Mouse (Mus musculus) olfactory bulb, adult 2 months (tissue): ENCODE results near the gene LTO1. TPM values are rescaled to one million over a fixed set of nuclear protein-coding genes. Genes with fewer than 3 reads are reported as not detected.

Source experiments
- H3K27ac ChIP-seq: fragments of 200-500 bp; 2 replicates; pipeline ENCODE4 v1.5.1; 2012; ENCODE audit warnings: low read depth, low read length; ENCODE audit not compliant: insufficient read depth
- H3K4me1 ChIP-seq: fragments of 200-500 bp; 2 replicates; pipeline ENCODE4 v1.6.1; 2012; ENCODE audit warnings: low read length; ENCODE audit not compliant: control insufficient read depth, insufficient read depth
- H3K4me3 ChIP-seq: fragments of 200-500 bp; 2 replicates; pipeline ENCODE4 v1.5.1; 2012; ENCODE audit warnings: mild to moderate bottlenecking, low read depth, low read length, moderate library complexity; ENCODE audit not compliant: insufficient read depth
- CTCF ChIP-seq: fragments of 200-500 bp; IDR thresholded peaks from 2 replicates; pipeline ENCODE4 v1.5.1; 2012; ENCODE audit warnings: low read depth, mild to moderate bottlenecking, low read length, moderate library complexity; ENCODE audit not compliant: insufficient read depth
- POLR2A ChIP-seq: fragments of 200-500 bp; IDR thresholded peaks from 2 replicates; pipeline ENCODE4 v1.6.1; 2012; ENCODE audit warnings: mild to moderate bottlenecking, low read depth, low read length, moderate library complexity; ENCODE audit not compliant: insufficient read depth
- WGBS: fragments of 180-500 bp; shearing (Covaris S2); methylation state at CpG from one replicate; pipeline ENCODE4 v1.1.7; 2018; 5-methylcytosine and 5-hydroxymethylcytosine counted together
- polyA plus RNA-seq: library from polyadenylated mRNA; stranded (reverse); fragments of >200 nt; gene quantifications from 2 replicates; pipeline ENCODE4 v1.2.4, GENCODE M21; 2012; ENCODE audit warnings: low replicate concordance; ENCODE audit not compliant: missing spikeins, insufficient read depth, insufficient read length

Gene LTO1
- polyA plus RNA-seq, 1 experiment = not detected

DNA sequence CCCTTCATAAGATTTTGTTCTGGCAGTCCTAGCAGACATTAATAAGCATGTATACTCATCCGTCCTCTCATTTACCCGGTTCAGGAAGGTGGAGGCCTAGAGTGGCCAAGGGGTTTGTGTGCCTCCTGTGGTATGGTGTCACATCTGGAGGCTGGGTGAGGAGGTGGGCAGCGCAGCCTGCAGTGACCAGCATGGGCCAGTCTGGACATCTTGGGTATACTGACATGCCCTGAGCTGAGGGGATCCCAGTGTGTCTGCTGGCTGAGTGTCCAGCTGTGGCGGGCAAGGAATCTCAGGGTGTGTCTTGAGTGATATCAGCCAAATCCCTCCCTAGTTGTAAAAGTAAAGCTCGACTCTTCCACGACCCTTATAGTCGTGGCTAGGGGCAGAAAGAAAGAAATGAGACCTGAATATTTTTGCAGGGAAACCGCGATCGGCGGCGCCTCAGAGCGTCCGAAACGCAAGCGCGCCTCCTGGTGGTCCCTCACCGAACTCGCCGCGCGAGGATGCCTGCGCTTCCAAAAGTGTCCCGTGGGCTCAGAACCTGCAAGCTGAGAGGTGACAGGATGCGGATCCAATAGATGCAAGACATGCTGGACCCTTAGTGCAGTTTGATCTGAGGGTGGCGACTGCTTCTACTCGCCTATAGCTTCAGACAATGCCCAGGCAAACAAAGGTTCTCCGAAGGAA lies 8.0 kb upstream of the LTO1 start:
- H3K4me3 ChIP-seq = no peak overlapping the region
- H3K4me1 ChIP-seq = peaks cover 4% of the 10 kb centered on the region; the same call in 1 of the 2 replicates
- WGBS = 11% methylated on average over 28 of the region's 28 CpGs
- TF ChIP-seq POLR2A (no peak), CTCF (peak; percentile 71)
- H3K27ac ChIP-seq = no peak overlapping the region

DNA sequence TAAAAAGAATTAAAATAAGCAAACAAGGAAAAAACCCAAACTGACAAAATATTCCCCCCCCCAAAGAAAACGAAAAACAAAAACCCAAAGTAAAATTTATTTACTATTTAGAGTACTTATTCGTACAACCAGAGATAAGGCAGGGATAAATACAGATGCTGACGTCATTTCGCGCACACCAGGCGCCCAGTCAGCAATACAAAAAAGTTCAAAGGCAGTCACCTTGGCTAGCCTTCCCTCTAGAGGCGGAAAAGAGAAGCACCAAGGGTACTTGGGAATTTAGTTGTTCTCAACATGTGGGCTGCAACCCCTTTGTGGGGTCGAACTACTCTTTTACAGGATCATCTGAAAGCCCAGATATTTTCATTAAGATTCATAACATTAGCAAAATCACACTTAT lies 7.1 kb upstream of the LTO1 start:
- Histone ChIP-seq H3K4me3 (no peak overlapping the region), H3K4me1 (peaks cover 4% of the 10 kb centered on the region; the same call in 1 of the 2 replicates), H3K27ac (no peak overlapping the region)
- 17% methylated on average over 8 of the region's 8 CpGs for WGBS
- no peak for TF ChIP-seq CTCF
- no peak for TF ChIP-seq POLR2A

DNA sequence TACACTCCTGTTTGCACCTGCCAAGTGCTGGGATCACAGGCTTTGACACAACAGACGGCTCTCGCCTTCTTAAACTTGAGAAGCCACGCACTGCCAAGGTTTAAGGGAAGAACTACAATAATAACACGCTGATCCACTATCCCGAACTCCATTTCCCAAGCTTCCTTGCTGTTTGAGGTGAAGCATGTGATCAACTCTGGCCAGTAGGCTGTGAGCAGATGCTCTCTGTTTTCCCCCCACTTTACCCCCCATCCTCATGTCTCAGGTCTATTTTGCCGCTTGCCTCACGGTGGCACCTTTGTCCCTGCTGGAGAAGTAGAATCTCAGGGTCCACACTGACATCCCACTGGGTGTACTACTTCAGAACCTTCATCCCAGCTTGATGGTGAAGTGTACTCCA lies 6.2 kb upstream of the LTO1 start:
- Histone ChIP-seq H3K4me3 (no peak overlapping the region), H3K4me1 (peaks cover 4% of the 10 kb centered on the region; the same call in 1 of the 2 replicates), H3K27ac (no peak overlapping the region)
- WGBS = 42% methylated on average over 7 of the region's 7 CpGs
- TF ChIP-seq CTCF = no peak
- no peak for TF ChIP-seq POLR2A

DNA sequence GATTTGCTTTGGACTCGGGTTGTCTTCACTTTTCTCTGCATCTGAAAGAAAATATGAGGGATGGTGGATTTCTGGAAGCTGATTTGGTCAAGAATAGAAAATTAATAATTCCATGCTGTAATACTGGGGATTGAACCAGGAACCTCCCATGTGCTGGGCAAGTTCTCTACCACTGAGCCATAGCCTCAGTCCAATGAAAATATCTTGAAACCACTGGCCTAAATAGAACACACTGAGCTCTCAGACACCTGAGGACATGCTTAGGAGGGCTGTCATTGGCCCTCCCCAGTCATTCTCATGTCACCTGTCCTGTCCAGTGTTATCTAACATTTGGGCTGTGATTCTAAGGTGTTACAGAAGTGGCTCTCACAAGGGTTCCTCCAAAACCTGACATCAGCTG lies 3.8 kb upstream of the LTO1 start:
- WGBS = 90% methylated on average over 1 of the region's 1 CpGs
- Histone ChIP-seq H3K27ac (no peak overlapping the region), H3K4me3 (no peak overlapping the region), H3K4me1 (peaks cover 6% of the 10 kb centered on the region; the same call in 1 of the 2 replicates)
- TF ChIP-seq CTCF (no peak), POLR2A (no peak)

DNA sequence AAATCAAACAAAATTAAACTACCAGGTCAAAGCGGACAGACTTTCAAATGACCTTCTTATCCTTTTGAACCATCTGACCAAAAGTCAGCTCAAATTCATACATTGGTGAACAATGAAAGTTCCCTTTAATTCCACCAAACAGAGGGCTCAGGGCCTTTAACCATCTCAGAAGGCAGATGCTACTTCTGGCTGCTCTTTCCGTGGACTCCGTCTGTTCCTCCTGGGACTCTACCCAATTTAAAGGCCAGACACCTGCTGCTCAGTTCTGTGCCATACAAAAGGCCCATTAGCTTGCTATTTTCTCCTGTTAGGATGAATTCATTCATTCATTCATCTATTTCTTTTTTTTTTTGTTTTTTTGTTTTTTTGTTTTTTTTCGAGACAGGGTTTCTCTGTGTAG lies 2.0 kb upstream of the LTO1 start:
- no peak overlapping the region for H3K4me3 ChIP-seq
- 70% methylated on average over 4 of the region's 4 CpGs for WGBS
- H3K27ac ChIP-seq = no peak overlapping the region
- TF ChIP-seq POLR2A (no peak), CTCF (no peak)
- peaks cover 6% of the 10 kb centered on the region; the same call in 1 of the 2 replicates for H3K4me1 ChIP-seq

DNA sequence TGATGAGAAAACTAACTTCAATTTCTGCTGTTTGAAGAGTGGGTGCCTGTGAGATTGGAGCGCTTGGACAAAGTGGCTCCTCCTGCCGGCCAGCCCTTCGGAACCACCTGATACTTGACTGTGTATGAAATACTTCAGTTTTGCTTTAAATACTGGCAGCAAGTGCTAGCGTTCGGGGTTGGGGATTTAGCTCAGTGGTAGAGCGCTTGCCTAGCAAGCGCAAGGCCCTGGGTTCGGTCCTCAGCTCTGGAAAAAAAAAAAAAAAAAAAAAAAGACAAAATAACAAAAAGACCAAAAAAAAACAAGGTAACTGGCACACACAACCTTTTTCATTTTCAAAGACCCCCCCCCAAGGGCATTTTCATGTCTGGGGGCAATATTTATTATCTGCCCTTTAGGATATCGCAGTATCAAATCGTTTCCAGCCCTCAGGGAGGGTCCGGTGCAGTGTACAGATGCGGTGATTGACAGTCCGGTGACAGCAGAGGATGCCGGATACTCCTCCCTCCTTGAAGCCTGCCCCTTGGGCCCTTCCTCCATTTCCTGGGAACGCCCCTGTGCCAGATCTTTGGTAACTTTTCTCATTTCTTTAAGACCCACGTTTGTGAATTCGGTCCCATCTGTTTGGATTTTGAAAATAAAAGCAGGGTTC lies 478 bp upstream of the LTO1 start:
- Histone ChIP-seq H3K27ac (peak overlapping the region; percentile 13; the same call in 1 of the 2 replicates), H3K4me1 (0 out of 2 replicates have a peak, but pooled peaks cover 2% of the 10 kb centered on the region), H3K4me3 (peak overlapping the region; percentile 80)
- 11% methylated on average over 17 of the region's 17 CpGs for WGBS
- no peak for TF ChIP-seq POLR2A
- no peak for TF ChIP-seq CTCF

DNA sequence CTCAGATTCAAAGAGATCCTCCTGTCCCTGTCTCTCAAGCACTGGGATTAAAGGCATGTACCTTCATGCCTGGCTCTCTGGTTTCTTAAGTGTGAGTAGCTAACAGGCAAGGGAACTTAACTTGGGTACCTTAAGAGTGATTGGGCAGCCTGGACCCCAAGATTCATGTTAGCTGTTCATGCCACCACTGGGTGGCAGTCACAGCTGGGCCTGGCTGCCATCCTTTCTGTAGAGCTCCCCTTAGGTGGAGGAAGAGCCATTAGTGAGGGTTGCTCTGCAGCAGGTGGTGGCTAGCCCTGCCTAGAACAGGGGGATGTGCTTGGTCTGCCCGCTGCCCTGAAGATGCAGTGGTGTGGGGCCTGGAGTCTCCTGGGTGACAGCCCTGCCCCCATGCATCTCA lies 3.9 kb downstream of the LTO1 start:
- Histone ChIP-seq H3K4me3 (no peak overlapping the region), H3K4me1 (0 out of 2 replicates have a peak, but pooled peaks cover 4% of the 10 kb centered on the region), H3K27ac (no peak overlapping the region)
- TF ChIP-seq CTCF (peak; percentile 10; the same call in 1 of the 2 replicates), POLR2A (no peak)
- WGBS = 82% methylated on average over 1 of the region's 1 CpGs

DNA sequence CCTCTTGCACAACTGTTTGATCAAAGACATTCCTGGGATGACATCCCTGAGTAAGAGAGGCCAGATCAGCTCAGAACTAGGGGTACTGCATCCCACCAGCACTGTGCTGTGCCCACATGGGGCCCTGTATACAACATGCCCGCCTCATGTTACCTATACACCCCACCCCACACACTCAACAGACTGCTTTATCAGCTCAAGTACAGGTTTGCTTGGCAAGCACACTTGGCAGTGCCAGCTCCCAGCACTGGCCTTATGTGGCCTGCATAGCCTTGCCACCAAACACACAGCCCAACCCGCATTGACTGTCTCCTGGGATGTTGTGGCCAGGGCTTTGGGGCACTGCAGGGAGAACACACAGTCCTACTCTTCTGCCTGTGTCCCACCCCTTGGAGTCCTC lies 12.7 kb downstream of the LTO1 start:
- no peak overlapping the region for H3K4me3 ChIP-seq
- WGBS = 83% methylated on average over 2 of the region's 2 CpGs
- H3K4me1 ChIP-seq = peaks cover 20% of the 10 kb centered on the region
- no peak overlapping the region for H3K27ac ChIP-seq
- no peak for TF ChIP-seq POLR2A
- TF ChIP-seq CTCF = no peak
